Mouse (Mus musculus): ENCODE results near the gene Tcte1. TPM values are rescaled to one million over a fixed set of nuclear protein-coding genes. Genes with fewer than 3 reads are reported as not detected.

Tcte1 gene
- polyA plus RNA-seq, 1 experiment from 2014 or later, result 1.1 TPM

GRCm38 (mm10) chr17:45498397-45498796, 24.8 kb upstream of the Tcte1 start:
- 86% methylated on average over 13 of the region's 13 CpGs for WGBS
- no peak overlapping the region for H3K4me3 ChIP-seq
- no peak for DNase-seq (ENCODE audit: low spot score)
- H3K4me1 ChIP-seq, result peaks cover 18% of the 10 kb centered on the region
- no peak overlapping the region for H3K27ac ChIP-seq (replicated peaks)
- H3K36me3 ChIP-seq (replicated peaks), result no peaks in the 10 kb centered on the region
- H3K9me3 ChIP-seq, result no peaks in the 10 kb centered on the region
- H3K27me3 ChIP-seq (replicated peaks; ENCODE audit: low read depth, poor library complexity, severe bottlenecking), result 0 out of 2 replicates have a peak, but pooled peaks cover 5% of the 10 kb centered on the region

GRCm38 (mm10) chr17:45499516-45499915, 23.7 kb upstream of the Tcte1 start:
- 54% methylated on average over 2 of the region's 2 CpGs for WGBS
- Histone ChIP-seq H3K4me1 (peaks cover 12% of the 10 kb centered on the region), H3K36me3 (replicated peaks) (no peaks in the 10 kb centered on the region), H3K27ac (replicated peaks) (no peak overlapping the region), H3K4me3 (no peak overlapping the region), H3K9me3 (no peaks in the 10 kb centered on the region), H3K27me3 (replicated peaks; ENCODE audit: low read depth, poor library complexity, severe bottlenecking) (0 out of 2 replicates have a peak, but pooled peaks cover 5% of the 10 kb centered on the region)
- no peak for DNase-seq (ENCODE audit: low spot score)

- H3K27ac ChIP-seq (replicated peaks), result no peak overlapping the region
- no peaks in the 10 kb centered on the region for H3K27me3 ChIP-seq (replicated peaks; ENCODE audit: low read depth, poor library complexity, severe bottlenecking)
- no peak overlapping the region for H3K4me3 ChIP-seq
- H3K4me1 ChIP-seq, result peaks cover 9% of the 10 kb centered on the region
- no peaks in the 10 kb centered on the region for H3K9me3 ChIP-seq
- no peak for DNase-seq (ENCODE audit: low spot score)
- WGBS, result 51% methylated on average over 4 of the region's 4 CpGs
- H3K36me3 ChIP-seq (replicated peaks), result no peaks in the 10 kb centered on the region
Observed at GRCm38 (mm10) chr17:45500981-45501380, 22.3 kb upstream of the Tcte1 start.

- H3K9me3 ChIP-seq, result no peaks in the 10 kb centered on the region
- peaks cover 18% of the 10 kb centered on the region for H3K4me1 ChIP-seq
- WGBS, result 65% methylated on average over 4 of the region's 4 CpGs
- H3K36me3 ChIP-seq (replicated peaks), result no peaks in the 10 kb centered on the region
- no peak overlapping the region for H3K4me3 ChIP-seq
- no peaks in the 10 kb centered on the region for H3K27me3 ChIP-seq (replicated peaks; ENCODE audit: low read depth, poor library complexity, severe bottlenecking)
- H3K27ac ChIP-seq (replicated peaks), result no peak overlapping the region
- DNase-seq (ENCODE audit: low spot score), result no peak
Observed at GRCm38 (mm10) chr17:45502324-45502723, 20.9 kb upstream of the Tcte1 start.

- Histone ChIP-seq H3K4me1 (peaks cover 22% of the 10 kb centered on the region), H3K9me3 (no peaks in the 10 kb centered on the region), H3K27me3 (replicated peaks; ENCODE audit: low read depth, poor library complexity, severe bottlenecking) (no peaks in the 10 kb centered on the region), H3K36me3 (replicated peaks) (peaks cover 5% of the 10 kb centered on the region), H3K27ac (replicated peaks) (no peak overlapping the region), H3K4me3 (no peak overlapping the region)
- DNase-seq (ENCODE audit: low spot score), result no peak
- 66% methylated on average over 5 of the region's 5 CpGs for WGBS
Observed at GRCm38 (mm10) chr17:45503301-45503973, 19.8 kb upstream of the Tcte1 start.

GRCm38 (mm10) chr17:45505941-45506465, 17.2 kb upstream of the Tcte1 start:
- Histone ChIP-seq H3K4me3 (peak overlapping the region; percentile 83), H3K9me3 (no peaks in the 10 kb centered on the region), H3K27ac (replicated peaks) (no peak overlapping the region; the same call in 1 of the 2 replicates), H3K27me3 (replicated peaks; ENCODE audit: low read depth, poor library complexity, severe bottlenecking) (no peaks in the 10 kb centered on the region), H3K36me3 (replicated peaks) (peaks cover 28% of the 10 kb centered on the region), H3K4me1 (peaks cover 20% of the 10 kb centered on the region)
- 71% methylated on average over 6 of the region's 6 CpGs for WGBS
- DNase-seq (ENCODE audit: low spot score), result no peak

GRCm38 (mm10) chr17:45506700-45507189, 16.5 kb upstream of the Tcte1 start, which contains the start of gene Aars2:
Gene Aars2 (plus strand): TSS chr17:45506841.
- Histone ChIP-seq H3K27ac (replicated peaks) (peak within 1 kb of the TSS; percentile 94), H3K27me3 (replicated peaks; ENCODE audit: low read depth, poor library complexity, severe bottlenecking) (no peaks in the 10 kb centered on the region), H3K4me3 (peak within 1 kb of the TSS; percentile 83), H3K36me3 (replicated peaks) (peaks cover 36% of the 10 kb centered on the region), H3K9me3 (no peaks in the 10 kb centered on the region), H3K4me1 (peaks cover 16% of the 10 kb centered on the region)
- under 1% methylated on average over 42 of the region's 42 CpGs for WGBS
- peak; percentile 94 for DNase-seq (ENCODE audit: low spot score)

GRCm38 (mm10) chr17:45510871-45511270, 12.4 kb upstream of the Tcte1 start:
- peaks cover 14% of the 10 kb centered on the region for H3K4me1 ChIP-seq
- no peak overlapping the region for H3K27ac ChIP-seq (replicated peaks)
- no peaks in the 10 kb centered on the region for H3K9me3 ChIP-seq
- no peak for DNase-seq (ENCODE audit: low spot score)
- no peak overlapping the region for H3K4me3 ChIP-seq
- WGBS, result 95% methylated on average over 4 of the region's 4 CpGs
- H3K36me3 ChIP-seq (replicated peaks), result peaks cover 57% of the 10 kb centered on the region
- no peaks in the 10 kb centered on the region for H3K27me3 ChIP-seq (replicated peaks; ENCODE audit: low read depth, poor library complexity, severe bottlenecking)

GRCm38 (mm10) chr17:45511757-45512156, 11.5 kb upstream of the Tcte1 start:
- H3K9me3 ChIP-seq, result no peaks in the 10 kb centered on the region
- peaks cover 66% of the 10 kb centered on the region for H3K36me3 ChIP-seq (replicated peaks)
- H3K4me3 ChIP-seq, result no peak overlapping the region
- H3K27ac ChIP-seq (replicated peaks), result no peak overlapping the region
- no peaks in the 10 kb centered on the region for H3K27me3 ChIP-seq (replicated peaks; ENCODE audit: low read depth, poor library complexity, severe bottlenecking)
- H3K4me1 ChIP-seq, result peaks cover 8% of the 10 kb centered on the region
- DNase-seq (ENCODE audit: low spot score), result no peak
- 91% methylated on average over 4 of the region's 4 CpGs for WGBS

GRCm38 (mm10) chr17:45515204-45515726, 8.0 kb upstream of the Tcte1 start:
- Histone ChIP-seq H3K27me3 (replicated peaks; ENCODE audit: low read depth, poor library complexity, severe bottlenecking) (no peaks in the 10 kb centered on the region), H3K4me1 (peaks cover 6% of the 10 kb centered on the region; the same call in 1 of the 2 replicates), H3K4me3 (no peak overlapping the region), H3K36me3 (replicated peaks) (peaks cover 80% of the 10 kb centered on the region), H3K27ac (replicated peaks) (no peak overlapping the region), H3K9me3 (no peaks in the 10 kb centered on the region)
- DNase-seq (ENCODE audit: low spot score), result no peak
- 53% methylated on average over 15 of the region's 15 CpGs for WGBS

GRCm38 (mm10) chr17:45515806-45516205, 7.4 kb upstream of the Tcte1 start:
- Histone ChIP-seq H3K9me3 (no peaks in the 10 kb centered on the region), H3K4me1 (peaks cover 9% of the 10 kb centered on the region; the same call in 1 of the 2 replicates), H3K27ac (replicated peaks) (no peak overlapping the region), H3K36me3 (replicated peaks) (peaks cover 80% of the 10 kb centered on the region), H3K4me3 (no peak overlapping the region), H3K27me3 (replicated peaks; ENCODE audit: low read depth, poor library complexity, severe bottlenecking) (no peaks in the 10 kb centered on the region)
- 85% methylated on average over 10 of the region's 10 CpGs for WGBS
- no peak for DNase-seq (ENCODE audit: low spot score)

GRCm38 (mm10) chr17:45516488-45516887, 6.7 kb upstream of the Tcte1 start:
- 59% methylated on average over 8 of the region's 8 CpGs for WGBS
- H3K9me3 ChIP-seq, result no peaks in the 10 kb centered on the region
- H3K27ac ChIP-seq (replicated peaks), result no peak overlapping the region
- DNase-seq (ENCODE audit: low spot score), result peak; percentile 77
- H3K36me3 ChIP-seq (replicated peaks), result peaks cover 77% of the 10 kb centered on the region
- no peaks in the 10 kb centered on the region for H3K27me3 ChIP-seq (replicated peaks; ENCODE audit: low read depth, poor library complexity, severe bottlenecking)
- no peak overlapping the region for H3K4me3 ChIP-seq
- H3K4me1 ChIP-seq, result peaks cover 9% of the 10 kb centered on the region; the same call in 1 of the 2 replicates

GRCm38 (mm10) chr17:45517135-45517534, 6.1 kb upstream of the Tcte1 start:
- no peak overlapping the region for H3K4me3 ChIP-seq
- WGBS, result 92% methylated on average over 21 of the region's 21 CpGs
- H3K4me1 ChIP-seq, result peaks cover 11% of the 10 kb centered on the region
- H3K36me3 ChIP-seq (replicated peaks), result peaks cover 74% of the 10 kb centered on the region
- H3K27me3 ChIP-seq (replicated peaks; ENCODE audit: low read depth, poor library complexity, severe bottlenecking), result peaks cover under 1% of the 10 kb centered on the region; the same call in 1 of the 2 replicates
- H3K27ac ChIP-seq (replicated peaks), result no peak overlapping the region
- DNase-seq (ENCODE audit: low spot score), result no peak
- no peaks in the 10 kb centered on the region for H3K9me3 ChIP-seq
